Mouse (Mus musculus) A20 (cell line): Measurements from ENCODE around the gene D330045A20Rik.
A peak's percentile ranks its signal among the peaks of the same experiment; 100 is the strongest.

Experiments used
- DNase-seq: peaks from one replicate; pipeline ENCODE4 v3.0.0-alpha.2; 2011; ENCODE audit warnings: low read depth, low spot score

D330045A20Rik gene

DNA sequence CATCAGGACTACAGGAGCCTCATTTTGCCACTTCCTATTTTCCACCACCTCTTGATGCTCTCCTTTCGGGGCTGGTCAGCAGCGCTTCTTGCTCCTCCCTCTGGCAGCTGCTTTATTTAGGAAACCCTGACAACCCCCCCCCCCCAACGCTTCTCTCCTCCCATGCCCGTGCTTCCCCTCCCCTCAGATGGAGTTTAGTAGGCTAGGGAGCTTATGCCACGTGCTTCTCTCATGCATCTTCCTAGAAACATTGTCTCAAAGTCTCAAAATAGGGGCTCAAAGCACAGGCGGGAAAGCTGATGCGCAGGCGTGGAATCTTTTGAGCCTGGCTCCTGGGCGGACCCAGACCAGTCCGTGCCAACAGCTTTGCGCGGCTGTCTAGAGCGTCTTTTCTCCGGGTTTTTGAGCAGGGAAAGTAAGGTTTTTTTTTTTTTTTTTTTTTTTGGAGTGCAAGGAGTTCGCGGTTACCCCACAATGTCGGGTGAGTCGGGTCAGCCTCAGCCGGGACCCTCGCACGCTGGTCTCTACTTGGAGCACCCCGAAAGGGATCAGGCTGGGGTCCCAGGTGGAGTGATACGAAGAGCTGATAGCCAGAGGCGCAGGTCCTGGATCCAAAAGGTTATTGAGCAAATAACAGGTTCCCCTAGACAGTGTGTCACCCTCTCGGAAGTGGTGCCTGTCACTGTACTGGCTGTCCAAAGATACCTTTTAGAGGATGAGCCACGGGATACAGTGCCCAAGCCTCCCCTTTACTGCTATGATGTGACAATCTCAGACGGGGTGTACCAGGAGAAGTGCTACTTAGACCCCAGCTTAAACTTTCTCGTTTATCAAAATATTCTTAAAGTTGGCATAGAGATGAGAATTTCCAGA lies at the start of gene D330045A20Rik:
Gene D330045A20Rik, plus strand, starts transcription at position 346 of the 873 bp plus-strand sequence.
- DNase-seq, result no peak

DNA sequence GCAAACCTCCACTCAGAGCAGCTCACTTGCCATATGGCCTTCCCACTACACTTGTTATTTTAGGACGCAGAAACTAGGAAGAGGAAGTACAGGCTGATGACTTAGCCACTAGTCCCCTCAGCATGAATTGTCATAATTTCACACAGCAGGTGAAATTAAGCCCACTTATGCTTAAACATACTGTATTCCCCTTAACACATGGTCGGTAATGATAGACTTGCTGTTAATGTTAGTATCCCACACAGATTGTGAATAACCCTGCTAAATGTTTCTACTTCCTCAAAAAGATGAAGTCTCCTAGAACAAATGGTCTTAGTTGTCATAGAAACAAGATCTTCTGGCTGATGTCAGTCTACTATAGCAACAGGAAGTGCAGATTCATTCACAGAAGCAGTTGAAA lies 47.6 kb upstream of the D330045A20Rik start:
- peak; percentile 52 for DNase-seq

DNA sequence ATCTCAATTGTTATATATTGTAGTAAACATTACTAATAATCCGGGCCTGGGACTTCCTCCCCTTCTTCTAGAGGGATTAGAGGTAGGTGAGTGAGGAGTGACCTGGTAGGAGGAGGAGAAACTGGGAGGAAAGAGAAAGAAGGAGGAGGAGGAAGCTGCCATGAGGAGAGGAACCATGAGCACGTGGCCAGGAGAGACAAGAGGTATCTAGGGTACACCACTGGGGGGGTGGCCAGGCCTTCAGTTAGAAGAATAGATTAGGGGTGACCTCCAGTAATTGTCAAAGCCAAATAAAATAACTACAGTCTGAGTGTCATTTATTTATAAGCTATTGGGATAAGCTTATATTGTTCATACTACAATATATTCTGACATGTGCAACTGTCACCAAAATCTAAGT lies 45.0 kb upstream of the D330045A20Rik start:
- no peak for DNase-seq

DNA sequence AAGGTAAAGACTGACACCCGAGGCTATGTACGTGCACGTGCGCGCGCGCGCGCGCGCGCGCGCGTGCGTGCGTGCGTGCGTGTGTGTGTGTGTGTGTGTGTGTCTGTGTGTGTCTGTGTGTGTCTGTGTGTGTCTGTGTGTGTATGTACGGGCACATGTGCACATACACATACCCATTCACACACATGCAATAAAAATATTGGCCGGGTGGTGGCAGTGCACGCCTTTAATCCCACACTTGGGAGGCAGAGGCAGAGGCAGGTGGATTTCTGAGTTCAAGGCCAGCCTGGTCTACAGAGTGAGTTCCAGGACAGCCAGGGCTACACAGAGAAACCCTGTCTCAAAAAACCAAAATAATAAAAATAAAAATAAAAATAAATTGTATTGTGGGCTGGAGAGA lies 39.1 kb upstream of the D330045A20Rik start:
- peak; percentile 18 for DNase-seq

DNA sequence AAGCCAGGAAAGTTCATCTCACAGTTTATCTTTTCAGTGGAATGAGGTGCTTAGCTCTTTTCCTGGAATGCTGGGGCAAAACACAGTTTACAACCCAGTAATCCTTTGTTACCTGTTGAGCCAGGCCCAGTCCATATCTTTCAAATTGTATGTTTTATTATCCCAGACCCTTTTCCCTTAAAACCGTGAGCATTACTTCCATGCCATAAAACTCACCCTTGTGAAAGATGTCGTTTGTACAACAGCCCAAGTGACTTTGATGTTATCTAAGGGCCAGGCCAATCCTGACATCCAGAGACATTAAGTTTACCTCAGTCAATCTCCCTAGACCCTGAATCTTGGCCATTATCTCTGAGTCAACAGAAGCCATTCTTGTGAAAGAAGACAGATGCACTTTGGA lies 23.4 kb upstream of the D330045A20Rik start:
- no peak for DNase-seq

DNA sequence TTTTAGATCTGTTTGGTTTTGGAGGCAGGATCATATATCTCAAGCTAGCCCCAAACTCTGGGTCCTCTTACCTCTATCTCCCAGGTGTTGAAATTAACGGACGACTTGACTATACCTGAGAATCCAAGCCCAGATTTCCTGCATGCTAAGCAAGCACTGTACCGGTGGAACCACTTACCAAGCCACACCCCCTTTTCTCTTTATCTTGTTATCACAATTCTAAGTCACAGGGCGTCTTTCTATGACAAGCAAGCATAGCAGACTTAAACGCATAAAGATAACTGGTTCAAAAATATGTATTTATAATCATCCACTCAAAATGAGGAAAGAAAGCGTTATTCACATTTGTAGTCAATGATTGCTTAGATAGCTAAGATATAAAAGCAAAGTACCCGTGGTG lies 1.9 kb downstream of the D330045A20Rik start:
- DNase-seq, result no peak

DNA sequence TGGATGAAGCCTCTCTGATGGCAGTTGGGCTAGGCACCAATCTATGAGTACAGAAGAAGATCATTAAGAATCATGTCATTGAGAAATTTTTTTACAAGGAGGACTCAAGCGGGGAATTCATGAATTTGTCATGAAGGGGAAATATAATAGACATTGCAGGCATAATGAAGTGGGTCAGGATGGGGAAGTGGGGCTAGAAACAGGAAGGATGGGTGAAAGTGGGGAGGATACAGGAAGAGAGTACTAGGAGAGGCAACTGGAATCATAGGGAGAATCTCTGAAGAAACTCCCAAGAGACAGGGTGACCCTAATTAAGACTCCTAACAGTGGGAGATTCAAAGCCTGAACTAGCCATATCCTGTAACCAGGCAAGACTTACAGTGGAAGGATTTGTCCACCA lies 4.8 kb downstream of the D330045A20Rik start:
- peak; percentile 2 for DNase-seq

DNA sequence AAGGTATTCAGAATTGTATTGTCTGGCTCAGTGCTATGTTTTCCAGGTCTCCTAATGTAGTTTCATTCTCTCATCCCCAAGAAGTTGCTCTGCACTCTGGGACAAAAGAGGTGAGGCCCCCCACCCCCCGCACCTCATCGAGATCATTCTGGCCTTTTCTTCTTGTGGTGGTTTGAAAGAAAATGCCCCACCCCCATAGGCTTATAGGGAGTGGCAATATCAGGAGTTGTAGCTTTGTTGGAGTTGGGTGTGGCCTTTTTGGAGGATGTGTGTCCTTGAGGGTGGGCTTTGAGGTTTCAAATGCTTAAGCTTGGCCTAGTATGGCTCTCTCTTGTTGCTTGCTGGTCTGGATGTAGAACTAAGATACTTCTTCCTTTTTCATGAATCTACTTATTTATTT lies 36.0 kb downstream of the D330045A20Rik start:
- DNase-seq, result no peak

DNA sequence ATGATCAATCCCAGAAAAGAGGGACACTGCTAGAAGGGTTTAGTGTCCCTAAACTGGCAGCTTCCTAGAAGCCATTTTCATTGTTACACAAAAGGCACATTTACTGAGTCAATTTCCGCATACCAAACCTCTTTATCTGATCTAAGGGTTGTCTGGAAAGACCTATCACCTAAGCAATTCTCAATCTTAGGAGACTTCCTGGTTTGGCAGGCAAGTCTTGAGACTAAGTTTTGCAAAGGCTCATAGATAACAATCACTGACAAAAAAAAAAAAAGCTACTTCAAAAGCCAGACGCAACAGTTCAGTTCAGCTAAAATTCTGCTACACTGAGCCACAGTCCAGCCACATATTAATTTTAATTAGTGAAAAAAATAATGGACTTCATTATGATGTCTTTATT lies 39.1 kb downstream of the D330045A20Rik start:
- no peak for DNase-seq

DNA sequence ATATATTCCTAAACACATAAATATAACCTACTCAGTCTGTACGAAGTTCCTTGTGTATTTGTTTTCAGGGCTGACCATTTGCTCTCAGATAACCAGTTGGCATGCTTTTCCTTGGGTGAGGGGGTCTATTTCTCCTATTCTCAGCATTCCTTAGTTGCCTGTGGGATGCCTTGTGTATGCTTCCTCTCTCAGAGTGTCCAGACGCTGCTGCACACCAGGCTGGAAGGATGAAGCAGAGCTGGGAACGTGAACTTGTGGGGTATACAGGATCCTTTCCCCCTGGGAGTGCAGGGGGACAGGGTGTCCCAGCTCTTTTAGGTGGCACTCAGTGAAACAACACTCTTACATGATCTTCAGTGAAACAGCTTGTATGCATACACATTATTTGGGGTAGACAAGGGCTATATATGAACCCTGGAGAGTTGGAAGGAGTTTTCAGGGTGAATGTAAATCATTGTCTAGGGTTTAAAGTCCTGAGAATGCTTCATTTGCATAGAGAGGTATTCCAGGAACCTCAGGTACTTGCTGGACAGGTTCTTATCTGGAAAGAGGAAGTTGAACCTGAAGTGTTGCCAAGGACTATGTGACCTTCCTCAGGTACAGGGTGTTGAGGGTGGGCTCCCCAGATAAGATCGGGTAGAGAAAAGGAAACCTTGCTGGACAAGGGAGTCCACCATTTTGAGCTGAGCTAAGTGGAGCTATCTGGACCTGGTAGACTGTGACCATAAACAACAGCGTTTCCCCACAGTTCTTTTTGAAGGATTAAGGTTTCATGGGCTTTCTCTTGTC lies 44.3 kb downstream of the D330045A20Rik start:
- no peak for DNase-seq

DNA sequence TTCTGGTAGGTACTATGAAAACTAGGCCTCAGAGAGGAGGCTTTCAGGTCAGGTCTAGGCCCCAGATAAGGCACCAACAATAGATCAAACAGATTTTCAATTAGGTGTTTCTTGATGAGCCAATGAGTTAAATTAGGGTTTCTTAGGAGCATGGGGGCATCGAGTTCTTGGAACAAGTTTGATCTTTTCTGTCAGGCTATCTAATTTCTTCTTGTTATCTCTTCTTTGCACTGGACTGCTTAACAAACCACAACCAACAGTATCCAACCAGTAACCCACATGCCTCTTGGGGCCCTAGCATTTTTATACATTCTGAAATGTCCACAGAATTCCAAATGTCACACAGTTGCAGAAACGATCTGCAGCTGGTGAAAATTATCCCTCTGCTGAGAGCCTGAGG lies 45.6 kb downstream of the D330045A20Rik start:
- DNase-seq, result no peak

DNA sequence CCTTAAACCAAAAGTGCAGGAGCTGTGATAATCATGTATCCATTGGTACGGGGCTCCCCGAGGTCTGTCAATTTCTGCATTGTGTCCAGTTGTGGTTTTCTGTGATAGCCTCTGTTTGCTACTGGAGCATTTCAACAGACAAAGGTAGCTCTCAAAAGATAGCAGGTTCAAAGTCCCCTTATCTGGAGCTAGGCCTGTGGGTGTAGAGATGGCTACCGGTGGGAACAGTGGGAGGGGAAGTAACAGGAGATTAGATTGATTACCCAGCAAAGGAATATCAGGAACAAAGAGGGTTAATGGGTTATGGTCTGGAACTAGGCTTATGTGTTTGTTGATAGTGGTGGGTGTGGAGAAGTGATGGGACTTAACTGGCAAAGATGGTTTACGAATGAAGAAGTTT lies 46.8 kb downstream of the D330045A20Rik start:
- DNase-seq, result no peak

DNA sequence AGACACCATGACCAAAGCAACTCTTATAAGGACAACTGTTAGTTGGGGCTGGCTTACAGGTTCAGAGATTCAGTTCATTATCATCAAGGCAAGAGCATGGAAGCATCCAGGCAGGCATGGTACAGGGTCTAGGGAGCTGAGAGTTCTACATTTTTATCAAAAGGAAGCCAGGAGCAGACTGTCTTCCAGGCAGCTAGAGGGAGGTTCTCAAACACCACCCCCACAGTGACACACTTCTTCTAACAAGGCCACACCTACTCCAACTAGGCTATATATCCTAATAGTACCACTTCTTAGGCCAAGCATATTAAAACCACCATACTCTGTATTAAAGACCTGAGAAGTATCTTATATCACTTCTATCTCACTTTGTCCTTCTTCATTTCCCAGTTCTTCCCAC lies 49.5 kb downstream of the D330045A20Rik start:
- no peak for DNase-seq

DNA sequence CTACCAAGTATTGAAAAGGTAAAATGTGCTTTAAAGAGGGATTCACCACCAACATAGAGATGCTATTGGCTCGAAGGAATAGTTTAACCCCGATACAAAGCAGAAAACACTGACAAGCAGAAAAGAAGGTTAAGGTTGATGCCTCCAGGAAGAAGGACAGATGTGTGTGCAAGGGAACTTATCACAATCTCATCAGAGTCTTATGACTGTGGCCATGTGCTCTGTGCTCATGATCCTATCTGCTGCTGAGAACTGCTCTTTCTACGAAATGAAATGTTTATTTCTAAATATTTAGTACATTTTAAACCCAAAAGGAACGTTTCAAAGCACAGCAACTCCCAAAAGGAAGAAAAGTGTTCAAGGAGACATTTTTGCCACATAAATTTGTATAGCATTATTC lies 52.1 kb downstream of the D330045A20Rik start:
- no peak for DNase-seq

DNA sequence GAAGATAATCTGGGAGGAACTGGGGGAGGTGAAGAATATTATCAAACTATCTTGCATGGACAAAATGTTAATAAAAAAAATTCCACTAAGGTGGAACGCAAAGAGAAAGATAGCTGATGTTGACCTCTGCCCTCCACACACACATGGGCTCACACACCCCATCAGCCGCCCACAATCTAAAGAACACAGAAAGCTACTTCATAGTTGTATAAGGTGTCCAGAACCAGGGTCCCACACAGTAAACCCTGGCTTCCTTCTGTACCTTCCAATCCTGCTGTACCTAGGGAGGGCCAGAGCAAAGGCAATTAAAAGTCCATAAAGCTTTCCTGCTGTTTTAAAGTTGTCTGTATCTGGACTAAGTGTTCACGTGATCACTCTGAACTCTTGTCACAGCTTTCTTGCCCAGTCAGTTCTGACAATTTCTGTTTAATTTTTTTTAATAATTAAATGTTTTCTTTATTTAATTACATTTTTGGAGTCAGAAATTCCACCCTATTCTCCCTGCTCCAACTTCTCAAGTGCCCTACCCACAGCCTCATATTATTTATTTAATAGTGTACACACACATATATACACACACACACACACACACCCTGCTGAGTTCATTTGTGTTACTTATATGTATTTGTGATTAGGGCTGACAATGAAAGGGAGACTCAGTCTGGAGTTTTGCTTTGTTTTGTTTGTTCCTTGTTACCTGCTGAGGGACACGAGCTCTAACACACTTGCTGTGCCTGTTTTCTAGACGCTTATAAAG lies 57.7 kb downstream of the D330045A20Rik start:
- no peak for DNase-seq

DNA sequence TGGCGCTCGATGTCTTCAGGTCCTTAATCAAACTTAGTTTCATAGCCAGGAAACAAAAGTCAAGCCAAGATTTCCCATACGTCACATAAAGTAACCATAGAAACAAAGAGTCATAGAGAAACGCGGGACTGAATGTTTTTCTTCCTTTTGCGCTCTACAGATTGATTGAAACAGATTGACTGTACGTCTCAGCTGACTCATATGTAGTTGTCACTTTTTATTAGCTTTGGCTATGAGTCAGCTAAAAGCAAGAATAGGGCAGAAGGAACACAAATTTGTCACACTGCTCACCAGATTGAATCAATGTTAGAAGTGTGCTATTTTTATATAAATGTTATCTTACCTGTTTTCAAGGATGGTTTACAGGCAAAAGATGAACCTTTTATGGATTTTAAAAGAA lies 63.6 kb downstream of the D330045A20Rik start:
- DNase-seq, result peak; percentile 4

DNA sequence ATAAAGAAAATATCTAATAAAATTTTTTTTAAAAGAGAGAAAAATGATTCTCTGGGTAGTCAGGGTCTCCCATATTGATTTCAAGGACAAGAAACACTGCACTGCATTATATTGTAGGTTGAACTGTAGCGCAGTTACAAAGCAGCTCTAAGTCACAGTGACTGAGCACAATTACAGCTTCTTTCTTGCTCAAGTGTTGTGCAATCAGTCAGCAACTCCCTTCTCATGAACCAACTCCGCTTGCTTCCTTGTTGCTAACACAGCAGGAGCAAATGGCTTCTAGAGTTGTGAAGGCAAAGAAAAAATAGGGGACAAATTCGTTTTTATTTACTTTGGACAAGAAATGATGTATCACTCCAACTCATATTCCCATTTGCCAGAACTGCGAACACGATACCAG lies 70.3 kb downstream of the D330045A20Rik start:
- DNase-seq, result no peak

DNA sequence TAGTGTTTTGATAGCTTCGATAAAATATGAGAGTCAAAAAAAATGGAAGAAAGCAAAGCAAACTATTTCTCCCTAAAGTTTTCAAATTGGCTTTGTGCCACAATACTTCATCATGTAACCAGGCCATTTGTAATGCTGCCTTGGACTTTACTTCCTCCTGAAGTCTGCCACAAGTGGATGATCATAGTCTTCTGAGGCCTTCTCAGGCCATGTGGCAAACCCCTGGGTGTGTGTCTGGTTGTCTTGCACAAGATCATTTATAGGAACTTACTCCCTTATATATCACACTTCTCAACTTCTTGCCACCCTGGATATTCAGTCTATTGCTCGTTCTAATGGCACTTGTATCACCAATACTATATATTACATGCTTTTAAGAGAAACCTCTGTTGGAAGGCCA lies 71.9 kb downstream of the D330045A20Rik start:
- no peak for DNase-seq

DNA sequence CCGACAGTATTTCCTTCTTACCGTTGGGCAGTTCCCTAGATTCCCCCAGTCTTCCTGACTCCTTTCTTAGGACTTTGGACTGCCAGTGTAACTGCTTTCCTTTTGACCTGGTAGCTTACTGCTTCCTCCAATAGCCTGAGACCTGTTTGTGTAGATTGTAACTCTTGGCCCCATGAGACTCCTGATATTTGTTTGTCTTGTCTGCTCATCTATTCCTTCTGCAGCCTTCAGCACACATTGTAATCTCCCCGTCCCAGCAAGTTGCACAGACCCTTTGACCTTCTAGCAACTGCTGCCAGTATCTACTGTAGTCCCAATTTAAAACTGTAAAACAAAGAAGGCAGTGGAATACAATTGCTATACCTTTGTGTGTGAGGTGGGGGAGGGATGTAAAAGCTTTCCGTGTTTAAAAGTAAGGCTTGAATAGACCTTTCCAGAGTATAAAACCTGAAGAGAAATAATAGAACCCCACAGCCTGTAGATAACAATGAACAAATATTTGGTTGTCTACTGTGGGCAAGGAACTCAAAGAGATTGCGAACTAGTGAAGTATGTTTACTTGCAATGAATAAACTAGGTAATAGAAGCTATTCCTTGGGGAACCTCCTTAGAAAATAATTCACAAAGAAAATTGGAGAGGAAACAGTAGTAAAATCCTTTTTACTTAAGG lies 82.2 kb downstream of the D330045A20Rik start:
- DNase-seq, result no peak

DNA sequence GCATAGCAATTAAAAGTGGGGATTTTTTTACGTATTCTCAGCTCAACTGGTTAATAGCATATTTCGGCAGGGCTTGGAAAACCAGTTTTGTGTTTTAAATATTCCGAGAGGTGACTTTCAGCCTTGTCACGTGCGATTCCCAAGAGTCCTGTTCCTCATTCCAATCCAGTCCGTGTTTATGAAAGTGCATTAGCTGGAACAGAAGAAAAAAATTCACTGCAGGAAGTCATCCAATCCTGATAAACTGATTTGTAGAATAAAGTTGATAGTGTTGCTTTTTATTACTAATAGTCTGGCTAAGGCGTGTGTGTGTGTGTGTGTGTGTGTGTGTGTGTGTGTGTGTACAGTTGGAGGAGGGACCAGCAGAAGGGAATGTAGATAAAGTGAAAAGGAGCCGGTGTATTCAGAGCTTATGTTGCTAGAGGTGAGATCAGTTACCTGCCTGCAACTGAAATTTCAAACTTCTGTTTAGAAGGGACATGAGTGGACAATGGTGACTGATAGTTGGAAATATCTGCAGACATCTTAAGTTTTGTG lies 82.8 kb downstream of the D330045A20Rik start, which contains the start of gene Rnf128:
Gene Rnf128, plus strand, starts transcription at position 392 of the 537 bp plus-strand sequence.
- DNase-seq, result no peak

DNA sequence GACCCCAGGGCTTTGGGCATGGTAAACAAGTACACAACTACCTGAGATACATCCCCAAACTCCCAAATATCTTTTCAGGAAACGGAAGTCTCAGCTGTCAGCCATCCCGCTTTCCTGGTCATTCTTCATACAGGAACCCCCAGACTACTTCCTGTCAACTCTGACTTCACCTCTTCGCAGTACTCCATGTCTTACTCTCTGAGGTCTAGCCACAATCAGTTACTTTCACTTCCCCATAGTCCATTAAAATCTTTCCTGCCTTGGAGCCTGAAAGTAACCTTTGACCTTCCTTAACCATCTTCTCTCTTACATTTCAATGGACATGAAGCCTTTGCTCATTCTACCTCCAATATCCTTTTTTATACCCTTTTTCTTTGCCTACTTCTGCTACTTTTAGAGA lies 89.9 kb downstream of the D330045A20Rik start:
- no peak for DNase-seq
